Comparison of ENCODE assay signal across 14 mouse cellular contexts in genomic region chr5:22888345-22888744, GRCm38 (mm10).
DNase-seq lines count a peak whose midpoint lies in the region; ATAC-seq lines count a peak whose summit lies in the region.
"Had no signal": no experiment of that assay in that cellular context is flagged by ENCODE, and none has a peak within 500 bp of the region (broad histone marks: within the 10 kb centered on the region; RNA-seq: fewer than 3 reads in every experiment).

No protein-coding gene starts in this region.

- no peak overlapping the region for H3K27ac ChIP-seq in heart, embryonic 12.5 days (ENCODE audit: poor library complexity, severe bottlenecking)
- H3K27ac ChIP-seq in embryonic facial prominence, embryonic 10.5 days (replicated peaks), result no peak overlapping the region
- H3K27ac ChIP-seq: gastrocnemius, adult 2 months; hindbrain, embryonic 10.5 days; limb, embryonic 10.5 days; liver, embryonic 15.5 days; macrophage had no signal

- ATAC-seq in heart, embryonic 12.5 days (ENCODE audit: insufficient number of reproducible peaks, low FRiP score), result no peak
- ATAC-seq in megakaryocyte, adult 5-6 weeks (ENCODE audit: poor library complexity, severe bottlenecking), result no peak

- no peak overlapping the region for H3K9ac ChIP-seq in heart, embryonic 12.5 days
- H3K9ac ChIP-seq: liver, embryonic 15.5 days had no signal

- peak; percentile 19 for DNase-seq in heart, adult 11 months
- DNase-seq in cerebellum, adult 9-10 months, result peak; percentile 56
- DNase-seq in layer of hippocampus, adult 9-11 months, result peak; percentile 56
- DNase-seq in right cerebral cortex, postnatal 25 days, result peak; percentile 43
- no peak for DNase-seq in embryonic facial prominence, embryonic 10.5 days (ENCODE audit: low spot score)
- DNase-seq: gastrocnemius, adult 2 months; kidney, adult 2 months had no signal

- 64% methylated on average over 3 of the region's 3 CpGs for WGBS in heart, embryonic 12.5 days
- WGBS in embryonic facial prominence, embryonic 10.5 days, result 87% methylated on average over 3 of the region's 3 CpGs

- H3K9me3 ChIP-seq in heart, embryonic 12.5 days (replicated peaks), result no peaks in the 10 kb centered on the region
- no peaks in the 10 kb centered on the region for H3K9me3 ChIP-seq in embryonic facial prominence, embryonic 10.5 days
- H3K9me3 ChIP-seq: hindbrain, embryonic 10.5 days; limb, embryonic 10.5 days; liver, embryonic 15.5 days had no signal

- H3K4me2 ChIP-seq in heart, embryonic 12.5 days, result no peak overlapping the region
- H3K4me2 ChIP-seq: heart, embryonic 11.5 days; liver, embryonic 15.5 days had no signal

- no peak overlapping the region for H3K4me3 ChIP-seq in heart, embryonic 12.5 days
- H3K4me3 ChIP-seq in embryonic facial prominence, embryonic 10.5 days, result no peak overlapping the region
- H3K4me3 ChIP-seq: gastrocnemius, adult 2 months; hindbrain, embryonic 10.5 days; limb, embryonic 10.5 days; liver, embryonic 15.5 days had no signal

- H3K36me3 ChIP-seq in heart, embryonic 12.5 days, result no peaks in the 10 kb centered on the region
- H3K36me3 ChIP-seq in embryonic facial prominence, embryonic 10.5 days (replicated peaks), result no peaks in the 10 kb centered on the region
- H3K36me3 ChIP-seq: hindbrain, embryonic 10.5 days; limb, embryonic 10.5 days; liver, embryonic 15.5 days had no signal

- no peaks in the 10 kb centered on the region for H3K27me3 ChIP-seq in heart, embryonic 12.5 days (replicated peaks)
- no peaks in the 10 kb centered on the region for H3K27me3 ChIP-seq in embryonic facial prominence, embryonic 10.5 days (replicated peaks; ENCODE audit: low read depth, poor library complexity, severe bottlenecking)
- H3K27me3 ChIP-seq: liver, embryonic 15.5 days had no signal

- no peaks in the 10 kb centered on the region for H3K4me1 ChIP-seq in heart, embryonic 12.5 days (replicated peaks)
- no peaks in the 10 kb centered on the region for H3K4me1 ChIP-seq in embryonic facial prominence, embryonic 10.5 days
- H3K4me1 ChIP-seq: hindbrain, embryonic 10.5 days; limb, embryonic 10.5 days; liver, embryonic 15.5 days had no signal
